Mouse (Mus musculus): Measurements from ENCODE around the gene Vwa7. TPM values are rescaled to one million over a fixed set of nuclear protein-coding genes. Genes with fewer than 3 reads are reported as not detected.
A peak's percentile ranks its signal among the peaks of the same experiment; 100 is the strongest.

Gene Vwa7
- polyA plus RNA-seq, 1 experiment from 2014 or later: 0.12 TPM

DNA sequence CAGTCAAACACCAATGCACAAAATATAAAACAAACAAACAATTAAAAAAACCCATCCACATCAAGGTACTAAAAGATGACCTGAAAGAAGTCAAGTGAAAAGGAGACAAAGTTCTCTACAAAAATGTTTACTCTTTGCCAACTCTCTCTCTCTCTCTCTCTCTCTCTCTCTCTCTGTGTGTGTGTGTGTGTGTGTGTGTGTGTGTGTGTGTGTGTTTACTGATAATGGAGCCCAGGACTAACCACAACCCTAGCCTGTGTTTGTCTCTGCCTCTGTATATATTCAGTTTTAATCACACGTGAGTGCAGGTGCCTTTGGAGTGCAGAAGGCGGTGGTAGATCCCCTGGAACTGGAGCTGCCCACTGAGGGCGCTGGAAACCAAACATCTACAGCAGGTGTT lies 40.7 kb downstream of the Vwa7 start:
- WGBS: 73% methylated on average over 3 of the region's 3 CpGs
- ATAC-seq: no peak
- 0 out of 2 replicates have a peak, but pooled peaks cover 3% of the 10 kb centered on the region for H3K4me1 ChIP-seq (replicated peaks; ENCODE audit: control insufficient read depth, insufficient read depth, low read length)
- no peak overlapping the region for H3K27ac ChIP-seq (ENCODE audit: low read depth, low read length)
- no peak overlapping the region for H3K4me3 ChIP-seq (ENCODE audit: low read depth, low read length)
- peaks cover 72% of the 10 kb centered on the region for H3K36me3 ChIP-seq (ENCODE audit: control insufficient read depth, insufficient read depth)
- no peak for TF ChIP-seq CTCF (IDR thresholded peaks at IDR 0.05; ENCODE audit: low read depth)
- no peak overlapping the region for H3K9ac ChIP-seq (ENCODE audit: low read depth, low read length)
- H3K9me3 ChIP-seq (ENCODE audit: control insufficient read depth): no peaks in the 10 kb centered on the region
- H3K27me3 ChIP-seq (replicated peaks; ENCODE audit: control insufficient read depth, insufficient read depth, low read length): no peaks in the 10 kb centered on the region
- no peak overlapping the region for H3K4me2 ChIP-seq (replicated peaks; ENCODE audit: low read depth)

DNA sequence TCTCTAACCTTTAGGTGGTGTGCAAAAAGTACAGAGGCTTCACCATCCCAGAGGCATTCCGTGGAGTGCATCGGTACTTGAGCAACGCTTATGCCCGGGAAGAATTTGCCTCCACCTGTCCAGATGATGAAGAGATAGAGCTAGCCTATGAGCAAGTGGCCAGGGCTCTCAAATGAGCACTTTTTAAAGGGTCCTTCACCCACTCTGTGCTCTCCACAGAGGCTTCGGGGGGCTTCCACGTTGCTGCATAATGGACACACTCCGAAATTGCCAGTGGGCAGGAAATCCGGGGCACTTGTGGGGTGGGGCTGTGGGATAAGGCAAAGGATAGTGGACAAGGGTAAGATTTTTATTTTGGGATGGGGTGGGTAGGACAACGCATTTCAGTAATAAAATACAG lies 41.9 kb downstream of the Vwa7 start:
- no peak overlapping the region for H3K4me2 ChIP-seq (replicated peaks; ENCODE audit: low read depth)
- WGBS: 51% methylated on average over 9 of the region's 9 CpGs
- H3K27ac ChIP-seq (ENCODE audit: low read depth, low read length): no peak overlapping the region
- H3K36me3 ChIP-seq (ENCODE audit: control insufficient read depth, insufficient read depth): peaks cover 61% of the 10 kb centered on the region
- no peak overlapping the region for H3K4me3 ChIP-seq (ENCODE audit: low read depth, low read length)
- no peaks in the 10 kb centered on the region for H3K27me3 ChIP-seq (replicated peaks; ENCODE audit: control insufficient read depth, insufficient read depth, low read length)
- H3K9ac ChIP-seq (ENCODE audit: low read depth, low read length): 0 out of 2 replicates have a peak overlapping the region, but pooled peaks have one; percentile 55
- no peaks in the 10 kb centered on the region for H3K4me1 ChIP-seq (replicated peaks; ENCODE audit: control insufficient read depth, insufficient read depth, low read length)
- no peak for ATAC-seq
- no peak for TF ChIP-seq CTCF (IDR thresholded peaks at IDR 0.05; ENCODE audit: low read depth)
- H3K9me3 ChIP-seq (ENCODE audit: control insufficient read depth): no peaks in the 10 kb centered on the region

DNA sequence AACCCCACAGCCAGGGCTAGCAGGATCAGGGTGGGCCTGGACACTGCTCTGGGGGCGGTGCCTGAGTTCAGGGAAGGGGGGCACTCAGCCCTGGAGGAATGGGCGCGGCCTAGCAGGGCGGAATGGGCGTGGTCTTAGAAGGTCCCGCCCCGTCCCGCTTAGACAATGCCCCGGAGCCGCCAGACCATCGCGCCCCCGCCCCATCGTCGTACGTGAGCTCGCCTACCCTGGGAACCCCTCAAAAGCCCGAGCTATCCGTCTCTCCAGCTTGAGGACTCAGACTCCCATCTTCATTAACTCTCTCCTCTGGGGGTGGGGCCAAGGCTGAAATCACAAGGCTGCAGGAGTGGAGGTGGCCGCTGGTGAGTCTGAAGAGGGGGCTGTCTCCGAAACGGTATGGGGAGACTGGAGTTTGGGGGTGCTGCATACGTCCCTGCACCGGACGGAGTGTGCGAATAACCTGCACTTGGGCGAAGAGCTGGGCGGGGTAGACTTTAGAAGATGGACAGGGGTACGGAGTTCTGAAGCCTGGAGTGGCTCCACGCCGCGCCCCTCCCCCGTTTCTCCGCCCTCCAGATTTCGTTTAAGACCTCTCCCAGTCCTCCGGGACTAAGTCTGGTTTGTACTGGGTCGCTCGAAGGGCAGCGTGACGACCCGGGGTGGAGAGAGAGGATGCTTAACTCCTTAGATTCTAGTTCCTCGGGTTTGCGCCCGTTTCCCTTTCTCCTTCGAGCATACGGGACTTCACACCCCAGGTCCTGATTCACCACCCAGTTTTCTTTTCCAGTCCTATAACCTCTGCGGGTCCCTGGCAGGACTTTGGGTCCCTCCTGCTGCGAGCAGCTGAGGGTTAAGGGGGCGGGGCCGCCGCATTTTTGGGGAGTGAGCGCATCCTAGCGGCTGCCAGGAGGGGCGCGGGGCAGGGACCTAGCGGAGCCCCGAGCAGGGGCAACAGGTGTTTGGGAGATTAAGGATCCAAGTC lies 42.8 kb downstream of the Vwa7 start, which contains the start of gene Ddah2:
Gene Ddah2 (plus strand): TSS at position 125 of the 982 bp plus-strand sequence.
- H3K4me2 ChIP-seq (replicated peaks; ENCODE audit: low read depth): peak within 1 kb of the TSS; percentile 76
- H3K9ac ChIP-seq (ENCODE audit: low read depth, low read length): peak within 1 kb of the TSS; percentile 55
- peaks cover 53% of the 10 kb centered on the region for H3K36me3 ChIP-seq (ENCODE audit: control insufficient read depth, insufficient read depth)
- WGBS: under 1% methylated on average over 56 of the region's 57 CpGs
- H3K9me3 ChIP-seq (ENCODE audit: control insufficient read depth): no peaks in the 10 kb centered on the region
- peak within 1 kb of the TSS; percentile 59 for H3K4me3 ChIP-seq (ENCODE audit: low read depth, low read length)
- ATAC-seq: peak; percentile 74
- H3K27me3 ChIP-seq (replicated peaks; ENCODE audit: control insufficient read depth, insufficient read depth, low read length): no peaks in the 10 kb centered on the region
- peak; percentile 81 for TF ChIP-seq CTCF (IDR thresholded peaks at IDR 0.05; ENCODE audit: low read depth)
- H3K27ac ChIP-seq (ENCODE audit: low read depth, low read length): peak within 1 kb of the TSS; percentile 76
- H3K4me1 ChIP-seq (replicated peaks; ENCODE audit: control insufficient read depth, insufficient read depth, low read length): peaks cover 5% of the 10 kb centered on the region; the same call in 1 of the 2 replicates

DNA sequence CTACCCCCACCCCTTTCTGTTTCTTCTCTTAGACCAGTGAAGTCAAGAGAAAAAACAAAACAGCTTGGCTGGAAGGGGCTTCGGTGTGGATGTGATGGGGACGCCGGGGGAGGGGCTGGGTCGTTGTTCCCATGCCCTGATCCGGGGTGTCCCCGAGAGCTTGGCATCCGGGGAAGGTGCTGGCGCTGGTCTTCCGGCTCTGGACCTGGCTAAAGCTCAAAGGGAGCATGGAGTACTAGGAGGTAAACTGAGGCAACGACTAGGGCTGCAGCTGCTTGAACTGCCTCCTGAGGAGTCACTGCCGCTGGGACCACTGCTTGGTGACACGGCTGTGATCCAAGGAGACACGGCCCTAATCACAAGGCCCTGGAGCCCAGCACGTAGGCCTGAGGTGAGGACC lies 43.7 kb downstream of the Vwa7 start:
- peaks cover 6% of the 10 kb centered on the region; the same call in 1 of the 2 replicates for H3K4me1 ChIP-seq (replicated peaks; ENCODE audit: control insufficient read depth, insufficient read depth, low read length)

DNA sequence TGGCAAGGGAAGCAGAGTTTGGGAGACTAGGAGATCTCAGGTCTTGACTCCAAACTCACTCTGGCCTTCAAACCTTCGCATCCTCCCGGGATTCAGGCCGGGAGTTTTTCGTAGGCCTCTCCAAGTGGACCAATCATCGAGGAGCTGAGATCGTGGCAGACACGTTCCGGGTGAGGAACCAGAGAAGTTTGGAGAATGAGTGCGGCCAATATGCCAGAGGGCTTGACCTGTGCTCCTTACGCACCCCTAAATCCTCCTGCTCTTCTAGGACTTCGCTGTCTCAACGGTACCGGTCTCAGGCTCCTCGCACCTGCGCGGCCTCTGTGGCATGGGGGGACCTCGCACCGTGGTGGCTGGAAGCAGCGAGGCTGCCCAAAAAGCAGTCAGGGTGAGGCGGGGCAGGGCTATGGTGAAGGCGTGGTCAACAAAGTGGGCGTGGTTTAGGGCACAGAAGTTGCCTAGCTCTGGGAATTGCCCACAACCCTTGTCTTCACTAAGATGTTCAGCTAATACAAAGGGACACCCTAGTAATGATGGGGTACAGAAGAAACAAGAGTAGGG lies 44.4 kb downstream of the Vwa7 start:
- Histone ChIP-seq H3K9me3 (ENCODE audit: control insufficient read depth) (no peaks in the 10 kb centered on the region), H3K27me3 (replicated peaks; ENCODE audit: control insufficient read depth, insufficient read depth, low read length) (no peaks in the 10 kb centered on the region; the same call in 1 of the 2 replicates), H3K4me1 (replicated peaks; ENCODE audit: control insufficient read depth, insufficient read depth, low read length) (peaks cover 9% of the 10 kb centered on the region; the same call in 1 of the 2 replicates), H3K27ac (ENCODE audit: low read depth, low read length) (no peak overlapping the region), H3K4me2 (replicated peaks; ENCODE audit: low read depth) (peak overlapping the region; percentile 76; the same call in 1 of the 2 replicates), H3K4me3 (ENCODE audit: low read depth, low read length) (no peak overlapping the region), H3K36me3 (ENCODE audit: control insufficient read depth, insufficient read depth) (peaks cover 38% of the 10 kb centered on the region), H3K9ac (ENCODE audit: low read depth, low read length) (no peak overlapping the region)
- no peak for TF ChIP-seq CTCF (IDR thresholded peaks at IDR 0.05; ENCODE audit: low read depth)
- WGBS: 62% methylated on average over 22 of the region's 22 CpGs
- ATAC-seq: no peak

More for the DNA sequence above, 43.7 kb downstream of the Vwa7 start:
- H3K27ac ChIP-seq (ENCODE audit: low read depth, low read length): no peak overlapping the region
- H3K4me3 ChIP-seq (ENCODE audit: low read depth, low read length): peak overlapping the region; percentile 59
- peaks cover 44% of the 10 kb centered on the region for H3K36me3 ChIP-seq (ENCODE audit: control insufficient read depth, insufficient read depth)
- no peak for ATAC-seq
- TF ChIP-seq CTCF (IDR thresholded peaks at IDR 0.05; ENCODE audit: low read depth): no peak
- peak overlapping the region; percentile 55 for H3K9ac ChIP-seq (ENCODE audit: low read depth, low read length)
- no peaks in the 10 kb centered on the region for H3K27me3 ChIP-seq (replicated peaks; ENCODE audit: control insufficient read depth, insufficient read depth, low read length)
- WGBS: 28% methylated on average over 14 of the region's 14 CpGs
- peak overlapping the region; percentile 76 for H3K4me2 ChIP-seq (replicated peaks; ENCODE audit: low read depth)
- no peaks in the 10 kb centered on the region for H3K9me3 ChIP-seq (ENCODE audit: control insufficient read depth)

DNA sequence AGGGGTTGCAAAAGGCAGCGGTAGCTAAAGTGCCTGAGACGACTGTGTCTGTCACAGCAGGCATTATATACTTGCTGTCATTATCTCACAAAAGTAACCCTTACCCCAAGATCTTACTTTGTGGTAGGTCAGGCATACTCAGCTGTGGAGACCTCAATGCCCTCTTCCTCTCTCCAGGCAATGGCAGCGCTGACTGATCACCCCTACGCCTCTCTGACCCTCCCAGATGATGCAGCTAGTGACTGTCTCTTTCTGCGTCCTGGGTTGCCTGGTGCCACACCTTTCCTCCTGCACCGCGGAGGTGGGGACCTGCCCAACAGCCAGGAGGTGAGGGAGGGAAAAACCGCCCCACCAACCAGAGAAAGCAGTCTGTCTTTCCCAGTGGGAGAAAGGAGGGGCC lies 44.9 kb downstream of the Vwa7 start:
- H3K27ac ChIP-seq (ENCODE audit: low read depth, low read length): no peak overlapping the region
- H3K9me3 ChIP-seq (ENCODE audit: control insufficient read depth): no peaks in the 10 kb centered on the region
- no peak overlapping the region for H3K9ac ChIP-seq (ENCODE audit: low read depth, low read length)
- no peak for TF ChIP-seq CTCF (IDR thresholded peaks at IDR 0.05; ENCODE audit: low read depth)
- WGBS: 71% methylated on average over 8 of the region's 8 CpGs
- H3K36me3 ChIP-seq (ENCODE audit: control insufficient read depth, insufficient read depth): peaks cover 33% of the 10 kb centered on the region
- no peak overlapping the region for H3K4me2 ChIP-seq (replicated peaks; ENCODE audit: low read depth)
- no peak for ATAC-seq
- H3K27me3 ChIP-seq (replicated peaks; ENCODE audit: control insufficient read depth, insufficient read depth, low read length): no peaks in the 10 kb centered on the region; the same call in 1 of the 2 replicates
- peaks cover 9% of the 10 kb centered on the region; the same call in 1 of the 2 replicates for H3K4me1 ChIP-seq (replicated peaks; ENCODE audit: control insufficient read depth, insufficient read depth, low read length)
- no peak overlapping the region for H3K4me3 ChIP-seq (ENCODE audit: low read depth, low read length)

Measured in intestine, postnatal 0 days (tissue).